Mouse (Mus musculus) hindbrain, embryonic 14.5 days (tissue): ENCODE data around the gene Scd3. TPM values are rescaled to one million over a fixed set of nuclear protein-coding genes. Genes with fewer than 3 reads are reported as not detected.
A peak's percentile ranks its signal among the peaks of the same experiment; 100 is the strongest.

Experiments used
- ATAC-seq: fragments of 200-750 bp; cut with Nextera tagmentation; 2 replicates; pipeline ENCODE4 v1.8.0; 2017; ENCODE audit warnings: moderate number of reproducible peaks, mild to moderate bottlenecking, moderate TSS enrichment, moderate library complexity; ENCODE audit not compliant: low FRiP score
- DNase-seq: peaks from one replicate; pipeline ENCODE4 v3.0.0-alpha.2; 2015; ENCODE audit warnings: low spot score
- H3K27ac ChIP-seq: fragments of 300-500 bp; sonication (generic); 2 replicates; pipeline ENCODE4 v1.5.1; 2014; ENCODE audit warnings: mild to moderate bottlenecking, moderate library complexity
- H3K27me3 ChIP-seq: fragments of 300-500 bp; sonication (generic); 2 replicates; pipeline ENCODE4 v1.6.1; 2014; ENCODE audit warnings: mild to moderate bottlenecking, low read length, mixed read lengths; ENCODE audit not compliant: control insufficient read depth, insufficient read depth
- H3K36me3 ChIP-seq: fragments of 300-500 bp; sonication (generic); replicated peaks from 2 replicates; pipeline ENCODE4 v1.6.1; 2014; ENCODE audit not compliant: control insufficient read depth, insufficient read depth
- H3K4me1 ChIP-seq: fragments of 300-500 bp; sonication (generic); replicated peaks from 2 replicates; pipeline ENCODE4 v1.6.1; 2014; ENCODE audit warnings: antibody characterized with exemption, low read length, mixed read lengths; ENCODE audit not compliant: control insufficient read depth, insufficient read depth
- H3K4me2 ChIP-seq: fragments of 300-500 bp; sonication (generic); replicated peaks from 2 replicates; pipeline ENCODE4 v1.6.1; 2014; ENCODE audit warnings: mild to moderate bottlenecking, moderate library complexity
- H3K4me3 ChIP-seq: fragments of 300-500 bp; sonication (generic); replicated peaks from 2 replicates; pipeline ENCODE4 v1.5.1; 2014; ENCODE audit warnings: mild to moderate bottlenecking, low read length
- H3K9ac ChIP-seq: fragments of 300-500 bp; sonication (generic); 2 replicates; pipeline ENCODE4 v1.6.1; 2014
- H3K9me3 ChIP-seq: fragments of 300-500 bp; sonication (generic); 2 replicates; pipeline ENCODE4 v1.6.1; 2016; ENCODE audit warnings: low read length; ENCODE audit not compliant: control insufficient read depth
- WGBS: fragments of 180-500 bp; shearing (Covaris S2); extraction: QIAGEN DNeasy Blood & Tissue Kit; methylation state at CpG from one replicate; pipeline ENCODE4 v1.1.7; 2014; 5-methylcytosine and 5-hydroxymethylcytosine counted together
- polyA plus RNA-seq: library from polyadenylated mRNA; unstranded; fragments of >200 nt; fragmentation: Nextera tagmentation; extraction: Ambion mirVana; gene quantifications from 2 replicates; pipeline ENCODE4 v1.2.1, GENCODE M21; 2014

Gene Scd3
- polyA plus RNA-seq, 1 experiment from 2014 or later = 5.4 TPM

- 90% methylated on average over 8 of the region's 8 CpGs for WGBS
- DNase-seq = no peak
These were observed 82.5 kb downstream of the Scd3 start for GRCm38 (mm10) chr19:44285554-44285953.

GRCm38 (mm10) chr19:44286109-44286508 is 83.0 kb downstream of the Scd3 start:
- Histone ChIP-seq H3K9ac (no peak overlapping the region), H3K36me3 (no peaks in the 10 kb centered on the region), H3K4me1 (peaks cover 27% of the 10 kb centered on the region), H3K27ac (no peak overlapping the region), H3K4me3 (no peak overlapping the region), H3K9me3 (no peaks in the 10 kb centered on the region), H3K4me2 (no peak overlapping the region), H3K27me3 (no peaks in the 10 kb centered on the region)
- 70% methylated on average over 2 of the region's 2 CpGs for WGBS
- no peak for DNase-seq
- ATAC-seq = no peak

More at GRCm38 (mm10) chr19:44285554-44285953, 82.5 kb downstream of the Scd3 start:
- no peaks in the 10 kb centered on the region for H3K36me3 ChIP-seq
- H3K4me3 ChIP-seq = no peak overlapping the region
- H3K27ac ChIP-seq = no peak overlapping the region
- no peak overlapping the region for H3K9ac ChIP-seq
- ATAC-seq = no peak
- H3K9me3 ChIP-seq = no peaks in the 10 kb centered on the region
- H3K27me3 ChIP-seq = no peaks in the 10 kb centered on the region
- H3K4me1 ChIP-seq = peaks cover 30% of the 10 kb centered on the region
- no peak overlapping the region for H3K4me2 ChIP-seq

- Histone ChIP-seq H3K9me3 (no peaks in the 10 kb centered on the region), H3K27me3 (no peaks in the 10 kb centered on the region), H3K4me1 (peaks cover 27% of the 10 kb centered on the region), H3K4me3 (no peak overlapping the region), H3K27ac (no peak overlapping the region), H3K36me3 (no peaks in the 10 kb centered on the region), H3K4me2 (no peak overlapping the region), H3K9ac (no peak overlapping the region)
- ATAC-seq (no peak), DNase-seq (no peak)
- 75% methylated on average over 11 of the region's 11 CpGs for WGBS
These were observed 84.5 kb downstream of the Scd3 start for GRCm38 (mm10) chr19:44287415-44288110.

- Histone ChIP-seq H3K27ac (peak overlapping the region; percentile 97), H3K9me3 (no peaks in the 10 kb centered on the region), H3K9ac (no peak overlapping the region), H3K4me3 (no peak overlapping the region), H3K27me3 (no peaks in the 10 kb centered on the region), H3K4me1 (peaks cover 26% of the 10 kb centered on the region), H3K4me2 (peak overlapping the region; percentile 99; the same call in 1 of the 2 replicates), H3K36me3 (peaks cover 12% of the 10 kb centered on the region)
- 81% methylated on average over 2 of the region's 2 CpGs for WGBS
- ATAC-seq (no peak), DNase-seq (no peak)
These were observed 89.0 kb downstream of the Scd3 start for GRCm38 (mm10) chr19:44292083-44292482.

GRCm38 (mm10) chr19:44292483-44292882 is 89.4 kb downstream of the Scd3 start:
- Histone ChIP-seq H3K9ac (peak overlapping the region; percentile 58), H3K9me3 (no peaks in the 10 kb centered on the region), H3K27ac (peak overlapping the region; percentile 97), H3K4me1 (peaks cover 30% of the 10 kb centered on the region), H3K4me2 (peak overlapping the region; percentile 99), H3K4me3 (peak overlapping the region; percentile 65; the same call in 1 of the 2 replicates), H3K36me3 (peaks cover 16% of the 10 kb centered on the region), H3K27me3 (no peaks in the 10 kb centered on the region)
- DNase-seq (no peak), ATAC-seq (no peak)
- 54% methylated on average over 3 of the region's 3 CpGs for WGBS

- Histone ChIP-seq H3K9ac (peak within 1 kb of the TSS; percentile 93), H3K27me3 (no peaks in the 10 kb centered on the region), H3K9me3 (no peaks in the 10 kb centered on the region), H3K27ac (peak within 1 kb of the TSS; percentile 97), H3K36me3 (peaks cover 23% of the 10 kb centered on the region), H3K4me1 (peaks cover 37% of the 10 kb centered on the region), H3K4me2 (peak within 1 kb of the TSS; percentile 99), H3K4me3 (peak within 1 kb of the TSS; percentile 65)
- no peak for DNase-seq
- WGBS = 1% methylated on average over 21 of the region's 21 CpGs
- no peak; the same call in 1 of the 2 replicates for ATAC-seq
These were observed 90.1 kb downstream of the Scd3 start, which contains the start of gene Scd2 for GRCm38 (mm10) chr19:44292941-44293768. Gene Scd2, plus strand, starts transcription at chr19:44293674.

Other genes starting within 250 kb of the Scd3 start
- gene Cpn1, start 216.7 kb upstream of the Scd3 start, polyA plus RNA-seq = 0.20 and 0.26 TPM in 2 replicates
- gene Cyp2c23, start 174.1 kb upstream of the Scd3 start, polyA plus RNA-seq = not detected in 2 replicates
- 17.1 and 17.8 TPM in 2 replicates for gene Erlin1, start 133.5 kb upstream of the Scd3 start, polyA plus RNA-seq
- gene Chuk, start 95.8 kb upstream of the Scd3 start, polyA plus RNA-seq = 48.3 and 52.5 TPM in 2 replicates
- gene Cwf19l1, start 67.4 kb upstream of the Scd3 start, polyA plus RNA-seq = 29.7 and 36.6 TPM in 2 replicates
- 164 and 173 TPM in 2 replicates for gene Bloc1s2, start 56.8 kb upstream of the Scd3 start, polyA plus RNA-seq
- gene Pkd2l1, start 10.8 kb upstream of the Scd3 start, polyA plus RNA-seq = 0.43 and 0.51 TPM in 2 replicates
- gene Scd2, start 90.4 kb downstream of the Scd3 start, polyA plus RNA-seq = 323 and 381 TPM in 2 replicates
- 0.25 and 0.30 TPM in 2 replicates for gene Scd4, start 129.8 kb downstream of the Scd3 start, polyA plus RNA-seq
- 8.4 and 10.6 TPM in 2 replicates for gene Scd1, start 204.6 kb downstream of the Scd3 start, polyA plus RNA-seq